Mouse (Mus musculus): ENCODE results near the gene Tmbim4.

Tmbim4 gene

GRCm38 (mm10) chr10:120239476-120239875 lies 38.1 kb downstream of the Tmbim4 start:
- in situ Hi-C loops (cut with MboI, MseI), result no loop called here

- in situ Hi-C loops (cut with MboI, MseI), result no loop called here
These were observed 41.0 kb downstream of the Tmbim4 start for GRCm38 (mm10) chr10:120242421-120242820.

GRCm38 (mm10) chr10:120245681-120246080 lies 44.3 kb downstream of the Tmbim4 start:
- in situ Hi-C loops (cut with MboI, MseI), result no loop called here

GRCm38 (mm10) chr10:120246994-120247750 lies 45.8 kb downstream of the Tmbim4 start:
- in situ Hi-C loops (cut with MboI, MseI), result no loop called here

- in situ Hi-C loops (cut with MboI, MseI), result no loop called here
These were observed 49.7 kb downstream of the Tmbim4 start for GRCm38 (mm10) chr10:120250911-120251683.

- in situ Hi-C loops (cut with MboI, MseI), result no loop called here
These were observed 50.4 kb downstream of the Tmbim4 start for GRCm38 (mm10) chr10:120251791-120252190.

- in situ Hi-C loops (cut with MboI, MseI), result no loop called here
These were observed 51.4 kb downstream of the Tmbim4 start for GRCm38 (mm10) chr10:120252800-120253199.

- in situ Hi-C loops (cut with MboI, MseI), result no loop called here
These were observed 55.8 kb downstream of the Tmbim4 start for GRCm38 (mm10) chr10:120257231-120257630.

GRCm38 (mm10) chr10:120267790-120268189 lies 66.4 kb downstream of the Tmbim4 start:
- in situ Hi-C loops (cut with MboI, MseI), result no loop called here

GRCm38 (mm10) chr10:120269946-120270345 lies 68.6 kb downstream of the Tmbim4 start:
- in situ Hi-C loops (cut with MboI, MseI), result no loop called here

GRCm38 (mm10) chr10:120270777-120271176 lies 69.4 kb downstream of the Tmbim4 start:
- in situ Hi-C loops (cut with MboI, MseI), result no loop called here

GRCm38 (mm10) chr10:120271318-120271717 lies 69.9 kb downstream of the Tmbim4 start:
- in situ Hi-C loops (cut with MboI, MseI), result no loop called here

GRCm38 (mm10) chr10:120271879-120272269 lies 70.5 kb downstream of the Tmbim4 start:
- in situ Hi-C loops (cut with MboI, MseI), result no loop called here

- in situ Hi-C loops (cut with MboI, MseI), result no loop called here
These were observed 71.0 kb downstream of the Tmbim4 start for GRCm38 (mm10) chr10:120272270-120272883.

- in situ Hi-C loops (cut with MboI, MseI), result no loop called here
These were observed 71.9 kb downstream of the Tmbim4 start for GRCm38 (mm10) chr10:120273335-120273734.

Measured in T-helper 2 cell (primary cell).